Mouse (Mus musculus) adrenal gland, adult 2 months (tissue): ENCODE measurements around the gene Alcam. TPM values are rescaled to one million over a fixed set of nuclear protein-coding genes. Genes with fewer than 3 reads are reported as not detected.

Source experiments
- DNase-seq: peaks from one replicate; pipeline ENCODE4 v3.0.0; 2021
- polyA plus RNA-seq: library from polyadenylated mRNA; depleted of rRNA; stranded (reverse); fragments of >200 nt; gene quantifications from 2 replicates; pipeline ENCODE4 v1.2.3, GENCODE M21; 2012
- total RNA-seq, 2 experiments: library from RNA; stranded (reverse); gene quantifications; 2 replicates each; pipeline ENCODE4 v1.2.3; 2021

The Alcam gene
- total and polyA plus RNA-seq, 3 experiments, result 4.7 to 61.6 (median 44.1) TPM

- DNase-seq, result no peak
Observed at GRCm38 (mm10) chr16:52261755-52262154, 192.1 kb downstream of the Alcam start.

GRCm38 (mm10) chr16:52250935-52251334 is 202.9 kb downstream of the Alcam start:
- no peak for DNase-seq

- DNase-seq, result no peak
Observed at GRCm38 (mm10) chr16:52250196-52250595, 203.7 kb downstream of the Alcam start.

GRCm38 (mm10) chr16:52243421-52243973 is 210.4 kb downstream of the Alcam start:
- DNase-seq, result no peak

- DNase-seq, result no peak
Observed at GRCm38 (mm10) chr16:52242144-52242543, 211.7 kb downstream of the Alcam start.

- DNase-seq, result no peak
Observed at GRCm38 (mm10) chr16:52229930-52230329, 223.9 kb downstream of the Alcam start.

GRCm38 (mm10) chr16:52229446-52229845 is 224.4 kb downstream of the Alcam start:
- DNase-seq, result no peak

GRCm38 (mm10) chr16:52222896-52223295 is 231.0 kb downstream of the Alcam start:
- no peak for DNase-seq

- no peak for DNase-seq
Observed at GRCm38 (mm10) chr16:52219069-52219468, 234.8 kb downstream of the Alcam start.

GRCm38 (mm10) chr16:52210844-52211606 is 242.8 kb downstream of the Alcam start:
- no peak for DNase-seq

GRCm38 (mm10) chr16:52200107-52200506 is 253.8 kb downstream of the Alcam start:
- DNase-seq, result no peak
